Mouse (Mus musculus) left cerebral cortex, adult 8-10 months (tissue): ENCODE measurements around the gene Acat2. TPM values are rescaled to one million over a fixed set of nuclear protein-coding genes. Genes with fewer than 3 reads are reported as not detected.
"Not testable (repeated sequence)": the region's sequence is repeated elsewhere in the genome, so short reads cannot be mapped to it uniquely, and the experiment has no call there.

ENCODE experiments used
- DNase-seq, 2 experiments: peaks; one replicate each; pipeline ENCODE4 v3.0.0; 2022; ENCODE audit warnings: low spot score in 2 of 2
- total RNA-seq, 4 experiments: library from RNA; stranded (reverse); gene quantifications; 2 replicates each; pipeline ENCODE4 v1.2.4; 2022

The Acat2 gene
- 10 to 100 TPM; 66.3 to 83.6 (median 76.6) TPM for total RNA-seq

DNA sequence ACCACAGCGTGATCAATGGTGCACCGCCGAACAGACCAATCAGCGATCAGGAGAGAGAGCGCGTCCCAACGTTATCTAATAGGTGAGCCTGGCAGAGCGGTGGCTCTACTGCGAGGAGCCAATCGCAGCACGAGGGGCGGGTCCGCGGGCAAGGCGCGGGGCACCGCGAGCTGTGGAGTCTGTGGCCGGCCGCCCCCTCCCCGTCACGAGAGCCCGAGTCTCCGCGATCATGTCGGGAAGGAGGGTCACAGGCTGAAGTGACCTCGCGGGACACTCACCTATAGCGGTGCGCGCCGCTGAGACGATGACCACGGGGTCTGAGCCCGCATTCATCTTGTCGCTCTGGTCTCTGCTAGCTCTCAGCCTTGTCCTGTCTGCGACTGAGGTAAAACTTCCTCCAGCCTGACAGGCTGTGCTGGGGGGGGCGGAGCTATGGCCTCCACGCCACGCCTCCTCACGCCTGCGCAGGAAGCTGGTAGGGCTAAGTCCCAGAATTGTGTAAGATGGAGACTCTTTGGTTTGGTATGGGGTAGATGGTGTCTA, at the start of gene Acat2:
Acat2 (minus strand) TSS at position 417 of the 543 bp plus-strand sequence.
- peak; percentile 92 to 95 for DNase-seq

GRCm38 (mm10) chr17:13009887-13010286, 49.3 kb upstream of the Acat2 start:
- DNase-seq: no peak

GRCm38 (mm10) chr17:13008528-13008927, 48.0 kb upstream of the Acat2 start:
- no peak for DNase-seq

DNA sequence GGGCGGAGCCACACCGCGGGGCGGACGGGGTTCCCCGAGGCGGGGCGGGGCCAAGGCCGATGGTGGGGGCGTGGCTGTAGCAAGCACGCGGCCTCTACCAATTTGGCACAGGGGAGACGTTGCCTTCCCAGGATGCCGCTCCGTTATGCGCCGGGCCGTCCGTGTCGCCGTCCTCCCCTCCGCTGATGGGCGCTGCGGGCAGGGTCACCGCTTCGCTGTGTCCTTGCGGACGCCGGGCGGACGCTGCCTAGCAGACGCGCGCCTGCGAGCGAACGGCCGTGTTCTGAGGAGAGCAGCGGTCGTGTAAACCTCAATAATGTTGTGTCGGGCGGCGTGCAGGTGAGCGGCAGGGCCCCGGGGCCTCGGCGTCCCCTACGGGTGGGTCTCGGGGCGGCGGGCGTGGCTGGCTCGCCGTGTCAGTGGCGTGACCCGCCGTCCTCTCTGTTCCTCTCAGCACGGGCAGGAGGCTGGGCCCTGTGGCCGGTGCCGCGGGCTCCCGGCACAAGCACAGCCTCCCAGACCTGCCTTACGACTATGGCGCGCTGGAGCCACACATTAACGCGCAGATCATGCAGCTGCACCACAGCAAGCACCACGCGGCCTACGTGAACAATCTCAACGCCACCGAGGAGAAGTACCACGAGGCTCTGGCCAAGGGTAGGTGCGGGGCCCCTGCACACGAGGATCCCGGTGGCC, 47.3 kb upstream of the Acat2 start:
- peak; percentile 94 to 97 for DNase-seq

- no peak for DNase-seq
Observed at GRCm38 (mm10) chr17:13006984-13007383, 46.4 kb upstream of the Acat2 start.

GRCm38 (mm10) chr17:13006546-13006945, 46.0 kb upstream of the Acat2 start, which contains the start of gene Sod2:
Gene Sod2, plus strand, starts transcription at chr17:13006846.
- not testable (repeated sequence) for DNase-seq

DNA sequence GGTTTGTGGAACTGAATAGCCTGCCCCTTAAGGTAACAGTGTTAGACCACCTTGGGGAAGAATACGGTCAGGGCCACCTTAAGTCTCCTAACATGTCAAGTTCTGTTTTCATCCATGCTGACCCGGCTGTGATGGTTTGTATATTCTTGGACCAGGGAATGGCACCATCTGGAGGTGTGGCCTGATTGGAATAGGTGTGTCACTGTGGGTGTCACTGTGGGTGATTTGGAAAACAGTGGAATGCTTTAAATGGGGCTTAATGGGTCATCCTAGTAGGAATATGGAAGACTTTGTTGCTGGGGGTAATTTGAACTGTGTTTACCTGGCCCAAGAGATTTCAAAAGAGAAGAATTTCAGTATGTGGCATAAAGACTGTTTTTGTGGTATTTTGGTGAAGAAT, 43.9 kb upstream of the Acat2 start:
- DNase-seq: not testable (repeated sequence)

DNA sequence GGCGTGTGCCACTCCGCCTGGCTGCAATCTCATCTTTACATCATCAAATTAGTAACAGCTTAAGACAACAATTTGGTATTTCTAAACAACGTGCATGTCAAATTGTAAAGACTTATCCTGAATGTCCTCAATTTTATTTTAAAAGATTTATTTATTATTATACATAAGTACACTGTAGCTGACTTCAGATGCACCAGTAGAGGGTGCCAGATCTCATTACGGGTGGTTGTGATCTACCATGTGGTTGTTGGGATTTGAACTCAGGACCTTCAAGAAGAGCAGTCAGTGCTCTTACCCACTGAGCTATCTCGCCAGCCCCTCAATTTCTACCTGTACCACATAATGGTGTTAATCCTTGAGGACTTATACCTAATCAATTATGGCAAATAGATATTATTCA, 41.7 kb upstream of the Acat2 start:
- DNase-seq: not testable (repeated sequence)

GRCm38 (mm10) chr17:12999069-12999468, 38.5 kb upstream of the Acat2 start:
- no peak for DNase-seq

DNA sequence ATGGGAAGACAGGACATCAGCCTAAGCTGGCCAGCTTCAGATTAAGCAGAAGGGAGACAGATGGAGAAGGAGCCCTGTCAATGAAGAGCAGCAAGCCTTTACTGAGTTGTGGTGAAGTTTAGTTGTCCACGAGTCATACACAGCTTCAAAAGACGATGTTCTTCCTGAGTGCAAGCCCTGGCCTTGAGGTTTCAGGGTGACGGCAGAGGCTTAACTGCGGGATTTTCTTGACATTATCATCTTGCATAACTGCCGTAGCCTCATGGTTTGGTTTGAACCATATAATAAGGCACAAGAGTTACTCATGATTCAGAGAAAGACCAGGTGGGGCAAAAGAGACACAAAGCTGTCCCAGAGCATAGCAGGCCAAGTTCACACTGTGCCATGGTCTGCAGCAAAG, 37.3 kb upstream of the Acat2 start:
- no peak for DNase-seq

DNA sequence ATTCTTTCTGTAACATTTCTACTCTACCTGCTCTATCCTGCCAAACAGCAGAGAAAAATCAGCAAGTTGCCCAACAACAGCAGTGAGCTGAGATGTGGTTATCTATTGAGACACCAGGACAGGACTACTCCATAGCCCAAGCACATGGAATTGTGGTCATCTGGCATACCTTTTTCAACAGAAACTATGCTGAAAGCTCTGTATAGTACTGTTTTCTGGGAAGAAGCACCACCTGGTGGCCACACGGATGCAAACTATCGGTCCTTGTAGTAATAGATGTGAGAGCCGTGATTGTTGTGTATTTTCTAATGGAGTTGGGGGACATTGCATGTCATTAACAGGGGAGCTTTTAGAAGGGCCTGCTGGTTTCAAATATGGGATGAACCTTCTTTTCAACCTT, 35.8 kb upstream of the Acat2 start:
- peak in 1 of 2 experiments; percentile 40 for DNase-seq

- no peak for DNase-seq
Observed at GRCm38 (mm10) chr17:12994069-12994468, 33.5 kb upstream of the Acat2 start, which contains the start of gene Wtap. Gene Wtap, minus strand, starts transcription at chr17:12994169.

GRCm38 (mm10) chr17:12992470-12992991, 32.0 kb upstream of the Acat2 start:
- DNase-seq: peak; percentile 86 to 96

DNA sequence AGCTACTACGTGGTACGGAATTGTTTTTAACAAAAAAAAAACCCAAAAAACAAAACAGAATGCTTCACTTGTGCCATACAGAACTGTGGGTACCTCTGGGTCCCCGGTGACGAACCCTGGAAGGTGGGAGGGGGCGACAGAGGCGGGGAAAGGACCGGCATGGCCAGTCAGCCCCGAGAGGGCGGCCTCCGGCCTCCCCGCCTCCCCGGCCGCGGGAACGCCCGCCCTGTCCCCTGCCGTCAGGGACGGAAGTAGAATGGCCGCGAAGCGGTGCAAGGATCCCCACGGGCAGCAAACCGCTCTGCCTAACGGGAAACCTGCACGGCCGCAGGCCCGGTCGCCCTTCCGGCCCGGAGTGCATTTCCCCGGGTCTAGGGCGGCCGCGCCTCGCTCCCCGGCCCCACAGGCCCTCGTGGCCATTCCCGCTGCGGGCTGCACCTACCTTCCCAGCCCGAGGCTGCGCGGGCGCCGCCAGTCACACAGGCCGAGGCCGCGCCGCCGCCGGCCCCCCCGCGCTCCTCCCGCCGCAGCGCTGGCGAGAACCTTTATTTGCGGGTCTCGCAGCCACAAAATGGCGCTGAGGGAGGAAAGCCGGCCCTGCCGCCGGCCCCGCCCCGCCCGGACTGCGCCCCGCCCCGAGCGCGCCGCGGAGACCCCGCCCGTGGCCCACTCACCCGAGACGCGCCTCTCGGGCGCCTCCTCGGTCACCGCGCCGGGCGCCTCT, 31.2 kb upstream of the Acat2 start:
- DNase-seq: peak; percentile 77 to 81

DNA sequence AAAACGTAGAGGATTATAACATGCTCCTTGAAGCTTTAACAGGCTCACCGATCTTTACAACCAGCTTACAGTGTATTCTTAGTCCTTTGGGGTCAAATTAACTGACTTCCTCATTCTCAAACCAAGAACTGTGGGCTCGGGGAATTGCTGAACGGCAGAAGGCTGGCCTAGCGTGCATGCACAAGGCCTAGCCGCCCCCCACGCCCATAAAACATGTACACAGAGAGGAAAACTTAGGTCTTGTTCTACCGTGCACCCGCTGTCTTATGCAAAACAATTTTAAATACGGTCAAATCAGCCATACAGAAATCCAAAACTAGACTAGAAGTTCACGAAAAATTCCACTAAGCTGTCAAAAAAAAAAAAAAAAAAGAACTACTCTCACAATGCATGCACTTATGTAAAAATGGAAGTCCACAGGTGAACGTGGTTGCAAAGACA, 30.7 kb upstream of the Acat2 start:
- DNase-seq: no peak

DNA sequence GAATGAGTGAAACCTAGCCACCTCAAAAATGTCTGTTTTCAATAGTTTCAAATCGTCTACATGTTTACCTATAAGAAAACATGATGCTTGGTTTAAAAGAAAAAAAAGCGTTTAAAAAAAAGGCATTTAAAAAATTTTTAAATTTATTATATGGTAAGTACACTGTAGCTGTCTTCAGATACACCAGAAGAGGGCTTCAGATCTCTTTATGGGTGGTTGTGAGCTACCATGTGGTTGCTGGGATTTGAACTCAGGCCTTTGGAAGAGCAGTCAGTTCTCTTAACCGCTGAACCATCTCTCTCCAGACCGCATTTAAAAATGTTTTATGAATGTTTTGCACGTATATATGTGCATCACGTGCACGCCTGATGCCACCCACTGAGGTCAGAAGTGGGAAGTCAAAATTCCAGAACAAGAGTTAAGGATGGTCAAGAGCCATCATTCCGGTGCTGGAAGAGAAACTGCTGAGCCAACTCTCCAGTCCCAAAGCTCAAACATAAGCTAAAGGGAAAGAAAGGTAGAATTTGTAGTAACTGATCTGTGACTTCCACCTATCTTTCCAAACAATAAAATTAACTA, 30.1 kb upstream of the Acat2 start:
- no peak for DNase-seq

- not testable (repeated sequence) for DNase-seq
Observed at GRCm38 (mm10) chr17:12988096-12988495, 27.5 kb upstream of the Acat2 start.

GRCm38 (mm10) chr17:12983988-12984387, 23.4 kb upstream of the Acat2 start:
- DNase-seq: no peak

DNA sequence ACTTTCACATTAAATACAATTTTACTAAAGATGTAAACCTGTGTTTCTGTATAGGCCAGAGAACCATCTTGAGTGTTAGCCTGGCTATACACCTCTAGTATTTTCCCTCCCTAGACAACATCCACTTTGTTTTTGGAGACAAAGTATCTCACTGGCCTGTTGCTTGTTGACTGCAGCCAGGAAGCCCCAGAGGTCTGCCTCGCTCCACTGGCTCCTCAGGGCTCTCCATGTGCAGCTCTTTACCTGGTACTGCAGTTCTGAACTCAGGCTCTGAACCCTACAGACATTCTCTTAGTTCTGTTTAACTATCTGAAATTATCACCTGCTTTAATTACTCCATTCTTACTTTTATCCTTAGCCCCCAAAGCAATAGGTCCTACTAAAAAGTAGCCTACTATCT, 18.0 kb upstream of the Acat2 start:
- no peak for DNase-seq

- DNase-seq: no peak
Observed at GRCm38 (mm10) chr17:12973851-12974250, 13.3 kb upstream of the Acat2 start.

DNA sequence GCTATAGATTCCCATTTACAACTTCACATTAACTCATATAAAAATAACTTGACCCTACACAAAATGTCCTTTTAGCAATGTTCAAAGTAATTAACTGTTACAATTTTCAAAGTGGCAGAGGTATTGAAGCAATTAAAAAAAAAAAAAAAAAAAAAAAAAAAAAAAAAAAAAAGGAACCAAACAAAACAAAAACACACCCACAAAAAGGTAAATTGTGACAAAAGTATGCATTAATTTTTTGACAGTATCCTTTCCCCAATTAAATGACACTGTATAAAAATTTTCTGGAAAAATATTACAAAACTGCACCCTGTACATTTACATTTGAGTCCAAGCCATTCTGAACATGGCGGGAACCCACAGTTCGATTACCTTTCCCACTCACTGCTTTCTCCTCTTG, 6.6 kb upstream of the Acat2 start:
- no peak for DNase-seq

DNA sequence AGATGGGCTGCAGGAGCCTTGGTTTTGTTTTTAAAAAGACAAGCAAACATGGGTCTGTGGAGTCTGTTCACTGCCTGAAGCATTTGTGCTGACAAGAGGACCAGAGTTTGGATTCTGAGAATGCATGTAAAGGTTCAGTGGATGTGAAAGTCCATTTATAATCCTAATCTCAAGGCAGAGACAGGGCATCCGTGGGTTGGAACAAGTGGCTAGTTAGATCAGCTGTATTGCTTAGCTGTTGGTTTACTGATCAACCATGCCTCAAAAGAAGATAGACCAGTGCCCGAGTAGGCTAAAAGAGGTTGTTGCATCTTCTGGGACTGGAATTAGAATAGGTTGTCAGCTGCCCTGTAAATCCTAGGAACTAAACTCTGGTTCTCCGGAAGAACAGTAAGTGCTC, 2.9 kb upstream of the Acat2 start:
- DNase-seq: no peak
